Comparison of ENCODE assay signal across 18 mouse cellular contexts in the genomic region with DNA sequence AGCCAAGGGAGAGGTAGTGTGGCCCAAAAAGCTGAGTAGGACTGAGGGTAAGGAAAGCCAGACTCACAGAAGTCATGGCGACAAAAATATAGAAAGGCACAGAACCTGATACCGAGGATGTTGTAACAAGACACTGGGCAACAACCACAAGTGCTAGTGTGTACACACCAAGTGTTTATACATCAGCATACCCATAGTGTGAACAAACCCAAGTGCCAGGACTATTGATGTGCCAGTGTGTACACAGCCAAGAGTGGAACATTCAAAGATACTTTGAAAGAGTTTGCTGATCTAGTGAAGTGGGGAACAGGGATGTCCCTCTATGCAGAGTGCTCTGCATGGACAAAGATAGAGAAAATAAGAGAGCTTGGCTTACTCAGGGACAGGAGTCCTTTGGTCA. TPM values are rescaled to one million over a fixed set of nuclear protein-coding genes. Genes with fewer than 3 reads are reported as not detected.
DNase-seq lines count a peak whose midpoint lies in the region; ATAC-seq and TF ChIP-seq lines count a peak whose summit lies in the region.
"Had no signal": no experiment of that assay in that cellular context is flagged by ENCODE, and none has a peak within 500 bp of the region (broad histone marks: within the 10 kb centered on the region; RNA-seq: fewer than 3 reads in every experiment).

No protein-coding gene starts in this region.

- H3K4me1 ChIP-seq in heart, embryonic 12.5 days (replicated peaks): peaks cover 29% of the 10 kb centered on the region
- H3K4me1 ChIP-seq in lung, embryonic 14.5 days (ENCODE audit: insufficient read depth): peaks cover 28% of the 10 kb centered on the region
- H3K4me1 ChIP-seq in embryonic facial prominence, embryonic 12.5 days: peaks cover 12% of the 10 kb centered on the region; the same call in 1 of the 2 replicates
- peaks cover 38% of the 10 kb centered on the region for H3K4me1 ChIP-seq in limb, embryonic 14.5 days (ENCODE audit: control insufficient read depth, insufficient read depth, low read length)

- no peak for TF ChIP-seq POLR2A in limb, embryonic 14.5 days (IDR thresholded peaks at IDR 0.05; ENCODE audit: borderline replicate concordance, extremely low read depth, insufficient read depth, insufficient read length)

- no peak for DNase-seq in heart, adult 18-20 months
- DNase-seq in lung, embryonic 14.5 days: no peak
- no peak for DNase-seq in lung, postnatal 14 days
- no peak for DNase-seq in limb, embryonic 14.5 days (ENCODE audit: low spot score)
- no peak for DNase-seq in embryo, embryonic 11 days
- DNase-seq in yolk sac, embryonic 10.5 days (ENCODE audit: low spot score): no peak
- DNase-seq: adrenal gland, postnatal 25 days; cerebellum, adult 18-20 months; kidney, adult 8-10 months; kidney, postnatal 25 days; layer of hippocampus, adult 9-11 months; right cerebral cortex, postnatal 25 days; thymus, postnatal 25 days had no signal

- no peak overlapping the region for H3K4me3 ChIP-seq in heart, embryonic 12.5 days
- no peak overlapping the region for H3K4me3 ChIP-seq in lung, embryonic 14.5 days (ENCODE audit: low read depth, low read length)
- H3K4me3 ChIP-seq in embryonic facial prominence, embryonic 12.5 days: no peak overlapping the region
- no peak overlapping the region for H3K4me3 ChIP-seq in limb, embryonic 14.5 days (replicated peaks; ENCODE audit: low read length)
- H3K4me3 ChIP-seq: embryonic facial prominence, embryonic 15.5 days; midbrain, embryonic 10.5 days; neural tube, embryonic 15.5 days had no signal

- no peak overlapping the region for H3K9ac ChIP-seq in heart, embryonic 12.5 days
- H3K9ac ChIP-seq in lung, embryonic 14.5 days: no peak overlapping the region
- no peak overlapping the region for H3K9ac ChIP-seq in embryonic facial prominence, embryonic 12.5 days
- H3K9ac ChIP-seq in limb, embryonic 14.5 days (ENCODE audit: low read depth, low read length, severe bottlenecking): 0 out of 2 replicates have a peak overlapping the region, but pooled peaks have one; percentile 16
- H3K9ac ChIP-seq: embryonic facial prominence, embryonic 15.5 days; neural tube, embryonic 15.5 days had no signal

- peak overlapping the region; percentile 86; the same call in 1 of the 2 replicates for H3K27ac ChIP-seq in heart, embryonic 12.5 days (ENCODE audit: poor library complexity, severe bottlenecking)
- H3K27ac ChIP-seq in lung, embryonic 14.5 days (ENCODE audit: low read depth): peak overlapping the region; percentile 64; the same call in 1 of the 2 replicates
- H3K27ac ChIP-seq in embryonic facial prominence, embryonic 12.5 days: 0 out of 2 replicates have a peak overlapping the region, but pooled peaks have one; percentile 30
- peak overlapping the region; percentile 74 for H3K27ac ChIP-seq in limb, embryonic 14.5 days (replicated peaks; ENCODE audit: low read depth, low read length)
- H3K27ac ChIP-seq: midbrain, embryonic 10.5 days had no signal

- TF ChIP-seq CTCF in lung, embryonic 14.5 days (IDR thresholded peaks at IDR 0.05; ENCODE audit: low read depth): no peak

- H3K36me3 ChIP-seq in heart, embryonic 12.5 days: no peaks in the 10 kb centered on the region
- H3K36me3 ChIP-seq in lung, embryonic 14.5 days (ENCODE audit: insufficient read depth): no peaks in the 10 kb centered on the region
- H3K36me3 ChIP-seq in embryonic facial prominence, embryonic 12.5 days: 0 out of 2 replicates have a peak, but pooled peaks cover 5% of the 10 kb centered on the region
- H3K36me3 ChIP-seq in limb, embryonic 14.5 days (ENCODE audit: control insufficient read depth, insufficient read depth, low read length): no peaks in the 10 kb centered on the region
- H3K36me3 ChIP-seq: embryonic facial prominence, embryonic 15.5 days had no signal

- ATAC-seq in heart, embryonic 12.5 days (ENCODE audit: insufficient number of reproducible peaks, low FRiP score): no peak
- peak; percentile 40; the same call in 1 of the 2 replicates for ATAC-seq in lung, embryonic 14.5 days (ENCODE audit: insufficient read depth)
- ATAC-seq in embryonic facial prominence, embryonic 12.5 days (ENCODE audit: insufficient number of reproducible peaks, insufficient read depth, low FRiP score, low TSS enrichment): no peak
- no peak for ATAC-seq in limb, embryonic 14.5 days (ENCODE audit: low FRiP score, low read depth)

- 80% methylated on average over 2 of the region's 2 CpGs for WGBS in heart, embryonic 12.5 days
- 38% methylated on average over 2 of the region's 2 CpGs for WGBS in lung, embryonic 14.5 days
- WGBS in embryonic facial prominence, embryonic 12.5 days: 76% methylated on average over 2 of the region's 2 CpGs
- WGBS in limb, embryonic 14.5 days: 65% methylated on average over 2 of the region's 2 CpGs

- no peaks in the 10 kb centered on the region for H3K9me3 ChIP-seq in heart, embryonic 12.5 days (replicated peaks)
- H3K9me3 ChIP-seq in lung, embryonic 14.5 days (ENCODE audit: low read depth, low read length): no peaks in the 10 kb centered on the region
- H3K9me3 ChIP-seq in embryonic facial prominence, embryonic 12.5 days: no peaks in the 10 kb centered on the region
- no peaks in the 10 kb centered on the region for H3K9me3 ChIP-seq in limb, embryonic 14.5 days (ENCODE audit: control insufficient read depth, low read length)
- H3K9me3 ChIP-seq: embryonic facial prominence, embryonic 15.5 days; midbrain, embryonic 10.5 days; neural tube, embryonic 15.5 days had no signal

- H3K27me3 ChIP-seq in heart, embryonic 12.5 days (replicated peaks): no peaks in the 10 kb centered on the region
- no peaks in the 10 kb centered on the region for H3K27me3 ChIP-seq in lung, embryonic 14.5 days (ENCODE audit: insufficient read depth, low read length)
- no peaks in the 10 kb centered on the region for H3K27me3 ChIP-seq in embryonic facial prominence, embryonic 12.5 days
- H3K27me3 ChIP-seq in limb, embryonic 14.5 days (ENCODE audit: control insufficient read depth, insufficient read depth, low read length): no peaks in the 10 kb centered on the region
- H3K27me3 ChIP-seq: embryonic facial prominence, embryonic 15.5 days; neural tube, embryonic 15.5 days had no signal

- H3K4me2 ChIP-seq in heart, embryonic 12.5 days: no peak overlapping the region
- no peak overlapping the region for H3K4me2 ChIP-seq in lung, embryonic 14.5 days
- no peak overlapping the region for H3K4me2 ChIP-seq in embryonic facial prominence, embryonic 12.5 days (replicated peaks)
- no peak overlapping the region for H3K4me2 ChIP-seq in limb, embryonic 14.5 days (replicated peaks; ENCODE audit: low read depth, low read length, severe bottlenecking)
- H3K4me2 ChIP-seq: embryonic facial prominence, embryonic 15.5 days; neural tube, embryonic 15.5 days had no signal

RNA-seq across cellular contexts. Expression of gene Wwp2, which starts 54.5 kb away (rescaled TPM):
- 37.6 and 40.7 TPM in 2 replicates for polyA plus RNA-seq in heart, embryonic 12.5 days (2016; fragmentation: Nextera tagmentation; extraction: Ambion mirVana)
- 10 to 100 TPM; 22.5 to 25.8 TPM for total RNA-seq in heart, adult 18-20 months (2021)
- polyA plus RNA-seq in lung, embryonic 14.5 days (2014; fragmentation: Nextera tagmentation; extraction: Ambion mirVana): 47.7 and 48.2 TPM in 2 replicates
- polyA plus RNA-seq in embryonic facial prominence, embryonic 12.5 days (2016; fragmentation: Nextera tagmentation; extraction: Ambion mirVana): 160 and 181 TPM in 2 replicates
- 315 and 409 TPM in 2 replicates for polyA plus RNA-seq in limb, embryonic 14.5 days (2012; rRNA removed)
- polyA plus RNA-seq in limb, embryonic 14.5 days (2014; fragmentation: Nextera tagmentation; extraction: Ambion mirVana): 153 and 200 TPM in 2 replicates

Comparison
In these comparisons a context has a peak if more than half of its experiments do, and no peak if none do; other contexts are left out.
1. H3K27ac ChIP-seq: peak in every context shown above with its lines; median percentile 86 in heart, embryonic 12.5 days; 74 in limb, embryonic 14.5 days; 64 in lung, embryonic 14.5 days; 30 in embryonic facial prominence, embryonic 12.5 days.